Mouse (Mus musculus): ENCODE data around the gene Terf2. TPM values are rescaled to one million over a fixed set of nuclear protein-coding genes. Genes with fewer than 3 reads are reported as not detected.

Terf2 gene
- polyA plus RNA-seq, 1 experiment, result 35.7 TPM

DNA sequence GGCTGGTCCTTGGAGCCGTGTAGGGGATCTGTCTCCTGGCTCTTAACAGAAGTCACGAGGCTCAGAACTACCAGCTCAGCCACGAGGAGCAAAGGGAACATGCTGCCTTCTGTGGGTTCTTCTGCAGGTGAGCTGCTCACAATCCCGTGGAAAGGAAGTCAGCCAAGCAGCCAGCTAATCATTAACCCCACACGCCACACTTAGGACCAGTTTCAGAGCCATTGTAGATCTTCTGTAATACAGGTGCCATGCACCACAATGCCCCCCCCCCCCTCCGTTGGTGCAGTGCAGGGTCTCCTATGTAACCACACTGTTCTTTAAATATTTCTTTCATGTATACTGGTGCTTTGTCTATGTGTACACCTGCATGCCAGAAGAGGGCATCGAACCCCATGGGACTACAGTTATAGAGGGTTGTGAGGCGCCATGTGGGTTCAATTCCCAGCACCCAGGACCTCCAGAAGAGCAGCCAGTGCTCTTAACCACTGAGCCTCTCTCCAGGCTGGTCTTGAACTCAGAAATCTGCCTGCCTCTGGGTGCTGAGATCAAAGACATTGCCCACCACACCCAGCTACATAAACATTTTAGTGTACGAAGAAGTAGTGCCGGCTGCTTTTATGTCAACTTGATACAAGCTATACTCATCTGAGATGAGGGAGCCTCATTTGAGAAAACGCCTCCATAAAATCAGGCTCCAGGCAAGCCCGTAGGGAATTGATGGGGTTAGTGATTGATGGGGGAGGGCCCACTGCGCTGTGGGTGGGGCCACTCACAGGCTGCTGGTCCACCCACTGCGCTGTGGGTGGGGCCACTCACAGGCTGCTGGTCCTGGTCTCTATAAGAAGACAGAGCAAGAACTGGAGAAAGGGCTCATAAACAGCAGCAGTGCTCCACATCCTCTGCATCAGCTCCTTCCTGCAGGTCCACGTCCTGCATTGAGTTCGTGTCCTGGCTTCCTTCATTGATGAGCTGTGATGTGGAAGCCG lies 30.5 kb downstream of the Terf2 start, which contains the start of gene Tmed6:
TSS of gene Tmed6 (minus strand) at position 134 of the 986 bp plus-strand sequence.
- Histone ChIP-seq H3K4me1 (ENCODE audit: control insufficient read depth, insufficient read depth, low read length) (no peaks in the 10 kb centered on the region), H3K4me3 (ENCODE audit: insufficient read depth, low read length) (no peak within 1 kb of the TSS), H3K27ac (ENCODE audit: insufficient read depth, low read length) (no peak within 1 kb of the TSS)
- TF ChIP-seq POLR2A (IDR thresholded peaks at IDR 0.05; ENCODE audit: low read depth, low read length), result no peak
- no peak for TF ChIP-seq CTCF (IDR thresholded peaks at IDR 0.05; ENCODE audit: borderline replicate concordance, insufficient read depth, low read length)

- H3K4me1 ChIP-seq (ENCODE audit: control insufficient read depth, insufficient read depth, low read length), result no peaks in the 10 kb centered on the region
- no peak overlapping the region for H3K27ac ChIP-seq (ENCODE audit: insufficient read depth, low read length)
- TF ChIP-seq POLR2A (IDR thresholded peaks at IDR 0.05; ENCODE audit: low read depth, low read length) (no peak), CTCF (IDR thresholded peaks at IDR 0.05; ENCODE audit: borderline replicate concordance, insufficient read depth, low read length) (no peak)
- no peak overlapping the region for H3K4me3 ChIP-seq (ENCODE audit: insufficient read depth, low read length)
These were observed 33.7 kb downstream of the Terf2 start for GRCm38 (mm10) chr8:107062613-107063012.

DNA sequence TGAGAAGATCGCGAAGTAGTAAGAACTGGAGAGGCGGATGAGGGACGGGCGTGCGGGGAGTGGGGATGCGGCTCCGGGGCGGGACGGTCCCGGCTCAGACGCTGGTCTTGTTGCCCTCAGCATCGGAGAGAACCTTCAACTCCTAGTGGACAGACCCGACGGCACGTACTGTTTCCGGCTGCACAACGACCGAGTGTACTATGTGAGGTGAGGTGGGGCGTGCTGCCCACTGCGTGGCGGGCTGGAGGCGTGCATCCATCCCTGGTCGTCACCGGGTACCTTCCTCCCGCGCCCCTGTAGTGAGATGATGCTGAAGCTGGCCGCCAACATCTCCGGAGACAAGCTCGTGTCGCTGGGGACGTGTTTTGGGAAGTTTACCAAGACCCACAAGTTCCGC lies 39.4 kb downstream of the Terf2 start:
- no peak overlapping the region for H3K27ac ChIP-seq (ENCODE audit: insufficient read depth, low read length)
- H3K4me3 ChIP-seq (ENCODE audit: insufficient read depth, low read length), result peak overlapping the region; percentile 88
- peak; percentile 1; the same call in 1 of the 2 replicates for TF ChIP-seq POLR2A (IDR thresholded peaks at IDR 0.05; ENCODE audit: low read depth, low read length)
- TF ChIP-seq CTCF (IDR thresholded peaks at IDR 0.05; ENCODE audit: borderline replicate concordance, insufficient read depth, low read length), result 0 out of 2 replicates have a peak, but pooled peaks have one; percentile 12
- no peaks in the 10 kb centered on the region for H3K4me1 ChIP-seq (ENCODE audit: control insufficient read depth, insufficient read depth, low read length)

DNA sequence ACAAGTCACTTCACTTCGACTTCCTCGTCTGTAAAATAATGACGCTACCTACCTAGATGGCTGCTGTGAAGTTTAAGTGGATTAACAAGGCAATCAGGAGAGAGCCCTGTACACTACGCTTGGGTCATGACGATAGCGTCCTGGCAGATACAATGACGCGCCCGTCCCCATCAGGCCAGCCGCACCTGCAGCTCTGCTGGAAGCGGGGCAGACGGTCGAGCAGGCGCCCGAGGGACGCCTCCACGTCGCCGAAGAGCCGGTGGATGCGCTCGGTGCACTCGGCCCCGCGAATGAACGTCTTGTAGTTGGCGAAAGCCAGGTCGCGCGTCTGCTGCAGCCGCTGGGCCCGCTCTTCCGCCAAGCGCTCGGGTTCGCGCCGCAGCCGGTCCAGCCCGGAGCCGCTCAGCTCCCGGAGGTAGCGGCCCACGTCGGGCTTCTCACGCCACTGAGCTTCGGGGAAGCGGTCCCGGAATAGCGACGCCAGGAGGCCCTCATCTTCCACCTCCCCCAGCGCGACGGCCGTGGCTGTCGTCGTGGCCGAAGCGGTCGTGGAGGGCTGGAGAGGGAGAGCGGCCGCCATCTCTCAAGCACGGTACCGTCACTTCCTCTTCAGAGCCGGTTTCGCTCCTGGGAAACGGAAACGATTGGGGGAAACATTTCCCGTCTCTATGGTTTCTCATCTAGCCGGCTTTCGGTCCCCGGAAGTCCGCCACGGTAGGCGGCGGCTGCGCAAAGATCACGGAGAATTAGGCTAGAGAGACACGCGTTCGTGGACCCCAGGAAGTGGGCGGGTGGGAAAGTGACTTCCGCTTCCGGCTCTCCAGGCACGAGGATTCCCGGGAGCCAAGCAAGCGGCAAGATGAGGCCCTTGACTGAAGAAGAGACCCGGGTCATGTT lies 40.0 kb downstream of the Terf2 start, which contains the start of the genes Cog8 and Nip7:
TSS of gene Cog8 (minus strand) at position 614 of the 897 bp plus-strand sequence.
TSS of gene Nip7 (plus strand) at position 802 of the 897 bp plus-strand sequence.
- peak; percentile 78 for TF ChIP-seq POLR2A (IDR thresholded peaks at IDR 0.05; ENCODE audit: low read depth, low read length)
- no peak for TF ChIP-seq CTCF (IDR thresholded peaks at IDR 0.05; ENCODE audit: borderline replicate concordance, insufficient read depth, low read length)
- no peaks in the 10 kb centered on the region for H3K4me1 ChIP-seq (ENCODE audit: control insufficient read depth, insufficient read depth, low read length)
- 0 out of 2 replicates have a peak within 1 kb of the TSS, but pooled peaks have one; percentile 24 for H3K27ac ChIP-seq (ENCODE audit: insufficient read depth, low read length)
- H3K4me3 ChIP-seq (ENCODE audit: insufficient read depth, low read length), result peak within 1 kb of the TSS; percentile 92

DNA sequence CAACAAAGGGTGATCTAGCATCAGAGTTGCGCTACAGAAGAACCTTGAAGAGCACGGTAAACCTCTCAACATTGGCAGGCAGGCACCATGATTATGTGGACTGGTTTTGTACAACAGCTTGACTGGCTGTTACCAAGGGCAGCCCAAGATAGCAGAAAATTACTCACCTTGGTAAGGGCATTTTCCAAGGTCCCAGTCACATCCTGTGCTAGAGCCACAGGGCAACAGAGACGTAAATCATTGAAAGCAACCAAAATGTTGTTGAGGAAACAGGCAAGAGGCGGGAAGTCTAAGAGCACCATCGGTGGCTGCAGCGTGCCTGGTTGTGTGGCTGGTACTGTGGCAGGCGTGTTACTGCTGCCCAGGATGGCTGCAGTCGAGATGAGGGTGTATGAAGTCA lies 44.3 kb downstream of the Terf2 start:
- Histone ChIP-seq H3K4me3 (ENCODE audit: insufficient read depth, low read length) (no peak overlapping the region), H3K4me1 (ENCODE audit: control insufficient read depth, insufficient read depth, low read length) (no peaks in the 10 kb centered on the region), H3K27ac (ENCODE audit: insufficient read depth, low read length) (no peak overlapping the region)
- TF ChIP-seq POLR2A (IDR thresholded peaks at IDR 0.05; ENCODE audit: low read depth, low read length) (no peak), CTCF (IDR thresholded peaks at IDR 0.05; ENCODE audit: borderline replicate concordance, insufficient read depth, low read length) (no peak)

DNA sequence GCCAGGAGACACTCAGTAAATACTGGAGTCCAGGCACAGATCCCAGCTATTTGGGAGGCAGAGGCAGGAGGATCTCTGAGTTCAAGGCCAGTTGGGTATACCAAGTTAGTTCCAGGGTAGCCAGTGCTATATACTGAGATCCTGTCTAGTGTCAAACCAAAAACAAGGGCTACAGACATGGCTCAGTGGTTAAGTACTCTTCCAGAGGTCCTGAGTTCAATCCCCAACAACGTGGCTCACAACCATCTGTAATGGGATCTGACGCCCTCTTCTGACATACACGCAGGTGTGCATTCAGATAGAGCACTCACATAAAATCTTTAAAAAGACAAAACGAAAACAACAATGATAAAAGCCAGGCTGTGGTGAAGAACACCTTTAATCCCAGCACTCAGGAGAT lies 46.9 kb downstream of the Terf2 start:
- Histone ChIP-seq H3K27ac (ENCODE audit: insufficient read depth, low read length) (no peak overlapping the region), H3K4me3 (ENCODE audit: insufficient read depth, low read length) (no peak overlapping the region), H3K4me1 (ENCODE audit: control insufficient read depth, insufficient read depth, low read length) (no peaks in the 10 kb centered on the region)
- TF ChIP-seq POLR2A (IDR thresholded peaks at IDR 0.05; ENCODE audit: low read depth, low read length) (no peak), CTCF (IDR thresholded peaks at IDR 0.05; ENCODE audit: borderline replicate concordance, insufficient read depth, low read length) (no peak)

DNA sequence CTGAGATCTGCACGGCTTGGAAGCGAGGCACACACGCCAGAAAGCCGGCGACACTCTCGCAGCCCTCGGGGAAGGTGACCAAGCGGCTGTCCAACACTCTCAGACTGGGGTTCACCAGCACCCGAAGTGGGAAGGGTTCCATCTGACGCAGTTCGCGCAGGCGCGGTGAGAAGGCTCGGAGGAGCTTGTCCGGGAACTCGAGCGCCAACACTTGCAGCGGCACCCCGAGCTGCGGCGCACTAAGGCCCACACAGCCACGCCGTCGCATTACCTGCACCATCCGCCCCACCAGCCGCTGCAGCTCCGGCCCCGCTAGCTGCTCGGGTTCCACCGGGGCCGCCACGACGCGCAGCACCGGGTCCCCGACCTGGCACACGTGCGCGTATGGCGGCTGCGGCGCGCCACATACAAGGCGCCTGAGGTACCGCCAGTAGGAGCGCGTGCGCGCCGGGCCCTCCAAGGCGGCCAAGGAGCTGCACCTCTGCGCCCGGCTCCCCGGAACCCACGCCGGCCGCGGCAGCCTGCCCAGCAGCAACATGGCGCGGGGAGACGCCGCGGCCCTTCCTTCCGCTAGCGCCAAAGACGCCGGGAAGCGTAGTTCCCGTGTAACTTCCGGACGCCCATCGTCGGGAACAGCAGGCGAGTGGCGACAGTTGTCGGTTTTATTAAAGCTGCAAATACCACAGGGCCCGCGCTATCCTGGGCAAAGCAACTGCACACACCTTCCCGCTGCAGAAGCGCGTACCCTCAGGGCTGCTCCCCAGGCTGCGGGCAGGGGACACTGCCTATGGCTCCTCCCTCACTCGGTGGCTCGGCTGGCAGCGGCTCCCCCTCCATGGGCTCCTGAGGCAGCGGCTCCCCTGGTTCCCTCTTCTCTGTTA lies 48.0 kb downstream of the Terf2 start, which contains the start of gene Pdf:
TSS of gene Pdf (minus strand) at position 554 of the 881 bp plus-strand sequence.
- peak within 1 kb of the TSS; percentile 65 for H3K27ac ChIP-seq (ENCODE audit: insufficient read depth, low read length)
- H3K4me3 ChIP-seq (ENCODE audit: insufficient read depth, low read length), result peak within 1 kb of the TSS; percentile 41
- no peaks in the 10 kb centered on the region for H3K4me1 ChIP-seq (ENCODE audit: control insufficient read depth, insufficient read depth, low read length)
- TF ChIP-seq CTCF (IDR thresholded peaks at IDR 0.05; ENCODE audit: borderline replicate concordance, insufficient read depth, low read length) (no peak), POLR2A (IDR thresholded peaks at IDR 0.05; ENCODE audit: low read depth, low read length) (peak; percentile 62)

- Histone ChIP-seq H3K27ac (ENCODE audit: insufficient read depth, low read length) (no peak overlapping the region), H3K4me3 (ENCODE audit: insufficient read depth, low read length) (no peak overlapping the region), H3K4me1 (ENCODE audit: control insufficient read depth, insufficient read depth, low read length) (no peaks in the 10 kb centered on the region)
- TF ChIP-seq POLR2A (IDR thresholded peaks at IDR 0.05; ENCODE audit: low read depth, low read length) (no peak), CTCF (IDR thresholded peaks at IDR 0.05; ENCODE audit: borderline replicate concordance, insufficient read depth, low read length) (no peak)
These were observed 49.4 kb downstream of the Terf2 start for GRCm38 (mm10) chr8:107046976-107047375.
